Mouse (Mus musculus): ENCODE measurements around the gene Kazald1. TPM values are rescaled to one million over a fixed set of nuclear protein-coding genes. Genes with fewer than 3 reads are reported as not detected.
A peak's percentile ranks its signal among the peaks of the same experiment; 100 is the strongest.

The Kazald1 gene
- polyA plus RNA-seq, 1 experiment: 0.67 TPM

DNA sequence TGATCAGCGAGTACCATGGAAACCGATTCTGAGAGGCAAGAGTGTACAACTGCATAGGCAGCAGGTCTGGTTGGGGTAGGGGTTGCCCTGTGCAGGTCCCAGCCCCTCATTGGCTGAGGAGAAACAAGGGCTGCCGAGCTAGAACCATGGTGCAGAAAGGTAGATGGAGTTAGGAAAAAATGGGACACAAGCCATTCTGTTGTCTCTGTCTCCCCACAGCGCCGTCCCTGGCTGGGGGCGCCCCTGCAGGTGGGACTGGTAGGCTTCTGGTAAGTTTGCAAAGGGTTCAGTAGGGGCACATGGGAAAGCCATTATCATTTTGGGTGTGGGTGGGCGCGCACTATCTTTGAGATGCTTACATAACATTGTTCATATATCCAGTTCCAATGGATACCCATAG lies 21.6 kb upstream of the Kazald1 start:
- H3K9me3 ChIP-seq (replicated peaks; ENCODE audit: control insufficient read depth, insufficient read depth, low read length, poor library complexity, severe bottlenecking): no peaks in the 10 kb centered on the region
- peaks cover 4% of the 10 kb centered on the region for H3K4me1 ChIP-seq (ENCODE audit: control insufficient read depth, insufficient read depth, low read length)
- no peaks in the 10 kb centered on the region for H3K27me3 ChIP-seq (ENCODE audit: control insufficient read depth, insufficient read depth, low read length, poor library complexity, severe bottlenecking)
- no peaks in the 10 kb centered on the region for H3K36me3 ChIP-seq (ENCODE audit: control insufficient read depth, insufficient read depth, low read length, poor library complexity, severe bottlenecking)
- H3K4me3 ChIP-seq (ENCODE audit: low read depth, low read length): no peak overlapping the region
- no peak overlapping the region for H3K27ac ChIP-seq (ENCODE audit: insufficient read depth, low read length)
- TF ChIP-seq POLR2A (IDR thresholded peaks at IDR 0.05; ENCODE audit: insufficient read depth, low read length) (no peak), EP300 (IDR thresholded peaks at IDR 0.05; ENCODE audit: insufficient read depth, low read depth, low read length) (no peak), CTCF (IDR thresholded peaks at IDR 0.05; ENCODE audit: low read depth, low read length) (no peak)
- H3K9ac ChIP-seq (ENCODE audit: low read depth, poor library complexity, severe bottlenecking): no peak overlapping the region

DNA sequence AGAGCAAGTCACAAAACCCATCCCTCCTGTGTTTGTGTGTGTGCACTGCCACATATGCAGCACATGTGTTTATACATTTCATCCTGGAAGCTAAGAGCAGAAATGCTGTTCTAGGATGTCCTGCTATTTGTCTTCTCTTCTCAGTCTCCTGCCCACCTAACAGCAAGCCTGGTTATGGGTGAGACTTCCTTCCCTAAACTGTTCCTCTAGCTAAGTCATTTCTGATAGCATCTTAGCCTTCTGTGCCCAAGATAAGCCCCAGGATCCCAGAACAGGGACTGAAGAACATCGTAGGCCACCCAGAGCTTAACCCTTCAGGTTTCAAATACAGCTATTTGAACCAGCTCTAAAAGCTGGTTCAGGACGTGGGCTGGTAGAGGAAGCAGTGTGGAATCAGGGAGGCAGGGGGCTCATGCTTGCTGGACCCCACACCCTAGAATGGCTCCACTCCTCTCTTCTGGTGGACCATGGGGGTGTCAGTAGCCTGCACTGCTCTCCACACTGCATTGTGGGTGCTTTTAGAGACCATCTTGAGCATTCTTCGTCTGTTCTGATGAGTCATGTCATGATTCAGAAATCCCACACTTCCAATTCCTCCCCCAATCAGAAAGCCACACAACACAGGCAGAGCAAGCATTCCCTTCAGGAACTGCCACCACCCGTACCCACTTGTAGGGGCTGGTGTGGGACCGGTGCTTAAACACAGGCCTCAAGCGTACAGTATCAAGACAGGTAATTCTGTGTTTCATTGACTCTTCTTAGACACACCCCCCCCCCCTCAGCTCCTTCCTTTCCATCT lies 19.9 kb upstream of the Kazald1 start:
- Histone ChIP-seq H3K9ac (ENCODE audit: low read depth, poor library complexity, severe bottlenecking) (no peak overlapping the region), H3K27me3 (ENCODE audit: control insufficient read depth, insufficient read depth, low read length, poor library complexity, severe bottlenecking) (no peaks in the 10 kb centered on the region), H3K4me1 (ENCODE audit: control insufficient read depth, insufficient read depth, low read length) (peaks cover 3% of the 10 kb centered on the region), H3K4me3 (ENCODE audit: low read depth, low read length) (no peak overlapping the region), H3K9me3 (replicated peaks; ENCODE audit: control insufficient read depth, insufficient read depth, low read length, poor library complexity, severe bottlenecking) (no peaks in the 10 kb centered on the region), H3K27ac (ENCODE audit: insufficient read depth, low read length) (no peak overlapping the region), H3K36me3 (ENCODE audit: control insufficient read depth, insufficient read depth, low read length, poor library complexity, severe bottlenecking) (no peaks in the 10 kb centered on the region)
- TF ChIP-seq POLR2A (IDR thresholded peaks at IDR 0.05; ENCODE audit: insufficient read depth, low read length) (no peak), EP300 (IDR thresholded peaks at IDR 0.05; ENCODE audit: insufficient read depth, low read depth, low read length) (no peak), CTCF (IDR thresholded peaks at IDR 0.05; ENCODE audit: low read depth, low read length) (no peak)

DNA sequence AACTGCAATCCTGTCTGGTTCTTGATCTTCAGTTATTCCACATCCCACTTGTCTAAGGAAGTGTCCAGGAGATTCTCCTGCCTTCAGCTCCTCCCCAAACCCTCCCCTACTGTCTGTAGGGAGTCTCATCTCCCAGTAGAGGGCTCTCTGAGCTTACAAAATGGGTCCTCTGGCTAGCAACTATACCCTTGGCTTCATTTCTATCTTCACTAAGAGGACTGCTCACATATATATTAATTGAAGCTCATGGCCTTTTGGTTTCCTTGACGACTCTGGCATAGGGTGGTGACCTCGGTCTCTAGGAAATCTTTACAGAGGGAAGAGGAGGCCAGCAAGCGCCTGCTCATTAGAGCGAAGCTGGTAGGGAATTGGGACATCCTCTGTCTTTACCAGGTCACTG lies 18.7 kb upstream of the Kazald1 start:
- Histone ChIP-seq H3K9ac (ENCODE audit: low read depth, poor library complexity, severe bottlenecking) (no peak overlapping the region), H3K27ac (ENCODE audit: insufficient read depth, low read length) (no peak overlapping the region), H3K9me3 (replicated peaks; ENCODE audit: control insufficient read depth, insufficient read depth, low read length, poor library complexity, severe bottlenecking) (no peaks in the 10 kb centered on the region), H3K4me1 (ENCODE audit: control insufficient read depth, insufficient read depth, low read length) (peaks cover 3% of the 10 kb centered on the region), H3K4me3 (ENCODE audit: low read depth, low read length) (no peak overlapping the region), H3K27me3 (ENCODE audit: control insufficient read depth, insufficient read depth, low read length, poor library complexity, severe bottlenecking) (no peaks in the 10 kb centered on the region), H3K36me3 (ENCODE audit: control insufficient read depth, insufficient read depth, low read length, poor library complexity, severe bottlenecking) (no peaks in the 10 kb centered on the region)
- TF ChIP-seq EP300 (IDR thresholded peaks at IDR 0.05; ENCODE audit: insufficient read depth, low read depth, low read length): no peak
- peak; percentile 38 for TF ChIP-seq CTCF (IDR thresholded peaks at IDR 0.05; ENCODE audit: low read depth, low read length)

DNA sequence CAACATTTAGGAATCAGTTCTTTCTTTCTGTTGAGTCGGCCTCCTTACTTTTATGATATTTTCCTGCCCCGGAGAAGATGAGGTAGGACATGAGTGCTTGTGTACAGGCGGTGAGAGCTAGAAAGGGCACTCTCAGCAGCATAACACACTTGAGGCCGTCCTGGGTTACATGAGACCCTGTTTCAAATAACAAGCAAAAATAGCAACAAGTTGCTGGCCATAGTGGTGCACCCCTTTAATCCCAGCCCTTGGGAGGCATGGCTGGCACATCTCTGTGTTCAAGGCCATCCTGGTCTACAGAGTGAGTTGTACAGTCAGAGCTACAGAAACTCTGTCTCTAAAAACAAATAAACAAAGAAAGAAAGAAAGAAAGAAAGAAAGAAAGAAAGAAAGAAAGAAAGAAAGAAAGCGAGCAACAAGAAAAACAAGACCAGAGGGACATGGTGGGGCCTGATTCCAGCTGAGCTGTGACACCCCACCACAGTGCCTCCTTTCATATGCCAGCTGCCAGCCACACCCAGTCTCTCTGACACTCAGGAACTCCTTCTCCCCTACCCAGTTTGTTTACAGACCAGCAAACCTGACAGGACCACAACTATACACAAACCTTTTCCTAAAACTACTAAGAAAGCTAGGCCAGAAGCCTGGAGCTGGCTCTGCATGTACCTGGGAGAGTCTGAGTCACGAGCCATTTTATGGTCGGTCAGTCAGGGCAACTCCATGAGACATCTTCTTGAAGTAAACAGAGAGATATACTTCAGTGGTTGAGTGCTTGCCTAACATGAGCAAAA lies 17.9 kb upstream of the Kazald1 start:
- Histone ChIP-seq H3K27me3 (ENCODE audit: control insufficient read depth, insufficient read depth, low read length, poor library complexity, severe bottlenecking) (no peaks in the 10 kb centered on the region), H3K4me1 (ENCODE audit: control insufficient read depth, insufficient read depth, low read length) (peaks cover 3% of the 10 kb centered on the region), H3K9ac (ENCODE audit: low read depth, poor library complexity, severe bottlenecking) (peak overlapping the region; percentile 87; the same call in 1 of the 2 replicates), H3K27ac (ENCODE audit: insufficient read depth, low read length) (peak overlapping the region; percentile 70; the same call in 1 of the 2 replicates), H3K36me3 (ENCODE audit: control insufficient read depth, insufficient read depth, low read length, poor library complexity, severe bottlenecking) (no peaks in the 10 kb centered on the region), H3K9me3 (replicated peaks; ENCODE audit: control insufficient read depth, insufficient read depth, low read length, poor library complexity, severe bottlenecking) (no peaks in the 10 kb centered on the region), H3K4me3 (ENCODE audit: low read depth, low read length) (no peak overlapping the region)
- TF ChIP-seq POLR2A (IDR thresholded peaks at IDR 0.05; ENCODE audit: insufficient read depth, low read length): no peak
- TF ChIP-seq EP300 (IDR thresholded peaks at IDR 0.05; ENCODE audit: insufficient read depth, low read depth, low read length): no peak
- TF ChIP-seq CTCF (IDR thresholded peaks at IDR 0.05; ENCODE audit: low read depth, low read length): no peak

DNA sequence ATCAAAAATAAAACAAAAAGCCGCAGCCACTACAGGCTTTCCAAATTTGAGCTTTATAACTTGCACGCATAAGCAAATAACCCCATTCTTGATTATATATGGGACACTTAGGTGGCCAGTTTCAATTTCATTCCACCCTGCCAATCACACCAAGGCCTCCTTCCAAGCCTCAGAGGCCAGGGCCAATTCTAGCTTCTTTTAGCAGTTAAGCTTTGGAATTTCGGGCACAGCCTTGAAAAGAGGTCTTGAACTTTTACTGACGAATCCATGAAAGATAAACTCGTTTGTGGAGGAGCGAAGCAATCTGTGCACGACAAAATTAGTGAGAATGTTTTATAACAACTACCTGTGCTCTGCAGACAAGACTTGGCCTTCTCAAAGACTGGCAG lies 17.3 kb upstream of the Kazald1 start:
- H3K9me3 ChIP-seq (replicated peaks; ENCODE audit: control insufficient read depth, insufficient read depth, low read length, poor library complexity, severe bottlenecking): no peaks in the 10 kb centered on the region
- TF ChIP-seq CTCF (IDR thresholded peaks at IDR 0.05; ENCODE audit: low read depth, low read length): no peak
- no peak for TF ChIP-seq EP300 (IDR thresholded peaks at IDR 0.05; ENCODE audit: insufficient read depth, low read depth, low read length)
- no peak for TF ChIP-seq POLR2A (IDR thresholded peaks at IDR 0.05; ENCODE audit: insufficient read depth, low read length)
- H3K4me1 ChIP-seq (ENCODE audit: control insufficient read depth, insufficient read depth, low read length): peaks cover 3% of the 10 kb centered on the region
- H3K9ac ChIP-seq (ENCODE audit: low read depth, poor library complexity, severe bottlenecking): peak overlapping the region; percentile 87
- peak overlapping the region; percentile 66 for H3K4me3 ChIP-seq (ENCODE audit: low read depth, low read length)
- no peaks in the 10 kb centered on the region for H3K27me3 ChIP-seq (ENCODE audit: control insufficient read depth, insufficient read depth, low read length, poor library complexity, severe bottlenecking)
- H3K27ac ChIP-seq (ENCODE audit: insufficient read depth, low read length): peak overlapping the region; percentile 70
- no peaks in the 10 kb centered on the region for H3K36me3 ChIP-seq (ENCODE audit: control insufficient read depth, insufficient read depth, low read length, poor library complexity, severe bottlenecking)
